Mouse (Mus musculus): ENCODE data around the gene Slc37a3. TPM values are rescaled to one million over a fixed set of nuclear protein-coding genes. Genes with fewer than 3 reads are reported as not detected.
"Not testable (repeated sequence)": the region's sequence is repeated elsewhere in the genome, so short reads cannot be mapped to it uniquely, and the experiment has no call there.

Slc37a3 gene
- polyA plus RNA-seq, 1 experiment from 2014 or later: 35.1 TPM

DNA sequence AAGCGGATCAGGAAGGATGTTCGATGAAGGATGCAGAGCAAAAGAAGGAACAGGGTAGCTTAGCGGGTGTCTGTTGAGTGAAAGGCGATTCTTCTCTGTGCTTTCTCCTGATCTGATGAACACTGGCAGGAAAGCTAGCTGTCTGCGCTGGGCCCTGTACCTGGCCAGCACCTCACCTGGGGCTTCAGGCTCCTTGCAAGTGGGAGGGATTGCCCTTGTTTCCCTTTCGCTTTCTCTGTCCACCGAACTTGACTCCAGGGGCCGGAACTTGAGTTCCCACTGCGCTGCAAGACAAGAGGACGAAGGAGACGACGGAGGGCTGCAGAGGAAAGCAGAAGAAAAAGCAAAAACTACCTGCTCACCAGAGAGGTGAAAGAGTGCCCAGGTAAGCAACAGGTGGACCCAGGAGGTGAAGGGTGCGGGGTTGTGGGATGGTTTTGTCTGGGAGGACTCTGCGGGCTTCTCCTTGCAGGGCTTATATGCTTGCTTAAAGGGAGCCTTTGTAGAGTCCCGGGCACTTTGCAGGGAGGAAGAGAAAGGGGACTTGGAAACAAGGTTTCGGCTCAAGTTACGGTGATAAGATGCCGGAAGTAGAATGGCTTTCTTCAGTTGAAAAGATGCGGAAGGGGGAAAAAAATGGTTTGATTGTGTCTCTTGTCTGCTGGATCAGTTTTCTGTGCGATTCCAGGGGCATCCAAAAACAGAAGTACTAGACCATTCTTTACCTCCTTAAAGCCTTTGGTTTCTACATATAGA is 3.8 kb upstream of the Slc37a3 start, which contains the start of gene Rab19:
Rab19 (plus strand) TSS at position 51 of the 756 bp plus-strand sequence.
- H3K4me2 ChIP-seq (ENCODE audit: low read depth, low read length): peak within 1 kb of the TSS; percentile 77
- no peaks in the 10 kb centered on the region for H3K27me3 ChIP-seq (replicated peaks; ENCODE audit: control insufficient read depth, insufficient read depth, low read length)
- no peaks in the 10 kb centered on the region for H3K9me3 ChIP-seq (ENCODE audit: control insufficient read depth, low read length)
- peak; percentile 67 for ATAC-seq
- peak within 1 kb of the TSS; percentile 81 for H3K27ac ChIP-seq (ENCODE audit: low read length)
- peak within 1 kb of the TSS; percentile 53 for H3K4me3 ChIP-seq (ENCODE audit: low read length)
- H3K9ac ChIP-seq (ENCODE audit: low read depth, low read length): peak within 1 kb of the TSS; percentile 74
- no peaks in the 10 kb centered on the region for H3K36me3 ChIP-seq (ENCODE audit: control insufficient read depth, insufficient read depth, low read length)
- peaks cover 9% of the 10 kb centered on the region for H3K4me1 ChIP-seq (ENCODE audit: control insufficient read depth, insufficient read depth, low read length)
- 7% methylated on average over 20 of the region's 20 CpGs for WGBS

DNA sequence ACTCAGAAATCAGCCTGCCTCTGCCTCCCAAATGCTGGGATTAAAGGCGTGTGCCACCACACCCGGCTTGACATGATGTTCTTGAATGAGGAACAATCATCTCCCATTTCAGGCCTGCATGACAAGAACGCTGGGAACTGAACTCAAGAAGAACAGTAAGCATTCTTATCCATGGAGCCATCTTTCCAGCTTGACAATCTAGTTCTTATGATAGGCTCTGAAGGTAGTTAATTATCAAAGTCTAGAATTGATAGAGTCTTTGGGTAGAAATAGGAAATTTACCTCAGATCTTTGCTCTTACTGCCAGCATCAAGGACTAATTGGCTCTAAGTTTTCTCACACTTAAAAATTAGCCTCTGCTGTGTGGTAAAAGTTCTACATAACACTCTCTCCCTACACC is 2.8 kb upstream of the Slc37a3 start:
- Histone ChIP-seq H3K4me2 (ENCODE audit: low read depth, low read length) (no peak overlapping the region), H3K27me3 (replicated peaks; ENCODE audit: control insufficient read depth, insufficient read depth, low read length) (no peaks in the 10 kb centered on the region), H3K9me3 (ENCODE audit: control insufficient read depth, low read length) (no peaks in the 10 kb centered on the region), H3K4me1 (ENCODE audit: control insufficient read depth, insufficient read depth, low read length) (peaks cover 16% of the 10 kb centered on the region), H3K36me3 (ENCODE audit: control insufficient read depth, insufficient read depth, low read length) (no peaks in the 10 kb centered on the region), H3K27ac (ENCODE audit: low read length) (no peak overlapping the region), H3K9ac (ENCODE audit: low read depth, low read length) (no peak overlapping the region), H3K4me3 (ENCODE audit: low read length) (no peak overlapping the region)
- 82% methylated on average over 3 of the region's 3 CpGs for WGBS
- no peak for ATAC-seq

DNA sequence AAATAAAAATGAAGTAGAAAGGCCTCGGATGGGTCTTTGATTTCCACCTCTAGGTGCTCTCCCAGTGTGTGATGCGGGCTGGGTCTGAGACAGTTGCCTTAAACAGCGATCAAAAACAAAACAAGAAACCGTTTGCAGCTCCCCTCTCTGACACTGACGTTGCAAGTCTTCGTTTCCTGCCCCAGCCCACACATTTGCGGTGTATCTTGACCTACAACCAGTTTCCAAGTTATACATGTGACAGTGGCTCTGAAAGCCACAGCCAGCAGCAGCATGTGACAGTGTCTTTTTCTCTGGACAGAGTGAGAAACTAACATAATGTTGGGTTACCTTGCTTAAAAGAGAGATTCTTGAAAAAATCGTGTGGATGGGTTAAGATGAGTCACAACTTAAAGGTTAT is 2.3 kb upstream of the Slc37a3 start:
- ATAC-seq: no peak
- Histone ChIP-seq H3K4me3 (ENCODE audit: low read length) (no peak overlapping the region), H3K27ac (ENCODE audit: low read length) (no peak overlapping the region), H3K27me3 (replicated peaks; ENCODE audit: control insufficient read depth, insufficient read depth, low read length) (no peaks in the 10 kb centered on the region), H3K4me2 (ENCODE audit: low read depth, low read length) (no peak overlapping the region), H3K9me3 (ENCODE audit: control insufficient read depth, low read length) (no peaks in the 10 kb centered on the region), H3K4me1 (ENCODE audit: control insufficient read depth, insufficient read depth, low read length) (peaks cover 16% of the 10 kb centered on the region), H3K9ac (ENCODE audit: low read depth, low read length) (no peak overlapping the region), H3K36me3 (ENCODE audit: control insufficient read depth, insufficient read depth, low read length) (no peaks in the 10 kb centered on the region)
- 77% methylated on average over 8 of the region's 8 CpGs for WGBS

DNA sequence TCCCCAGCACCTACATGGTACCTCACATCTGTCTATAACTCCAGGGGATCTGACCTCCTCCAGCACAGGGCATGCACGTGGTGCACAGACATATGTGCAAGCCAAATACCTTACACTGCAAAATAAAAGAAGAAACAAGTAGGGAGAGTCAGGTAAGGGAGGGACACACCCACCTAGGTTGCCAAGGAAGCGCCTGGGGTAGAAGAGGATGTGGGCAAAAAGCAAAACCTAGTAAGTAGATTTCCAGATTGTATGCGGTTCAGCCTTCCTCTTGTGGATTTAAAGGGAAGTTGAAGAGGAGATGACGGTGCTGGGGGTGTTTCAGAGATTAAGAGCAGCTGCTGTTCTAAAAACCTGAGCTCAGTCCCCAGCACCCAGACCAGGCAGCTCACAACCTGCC is 1.7 kb upstream of the Slc37a3 start:
- no peak for ATAC-seq
- H3K9me3 ChIP-seq (ENCODE audit: control insufficient read depth, low read length): no peaks in the 10 kb centered on the region
- no peak overlapping the region for H3K27ac ChIP-seq (ENCODE audit: low read length)
- H3K36me3 ChIP-seq (ENCODE audit: control insufficient read depth, insufficient read depth, low read length): no peaks in the 10 kb centered on the region
- 58% methylated on average over 4 of the region's 4 CpGs for WGBS
- H3K4me2 ChIP-seq (ENCODE audit: low read depth, low read length): no peak overlapping the region
- H3K4me3 ChIP-seq (ENCODE audit: low read length): no peak overlapping the region
- H3K9ac ChIP-seq (ENCODE audit: low read depth, low read length): no peak overlapping the region
- H3K4me1 ChIP-seq (ENCODE audit: control insufficient read depth, insufficient read depth, low read length): peaks cover 16% of the 10 kb centered on the region
- H3K27me3 ChIP-seq (replicated peaks; ENCODE audit: control insufficient read depth, insufficient read depth, low read length): no peaks in the 10 kb centered on the region

DNA sequence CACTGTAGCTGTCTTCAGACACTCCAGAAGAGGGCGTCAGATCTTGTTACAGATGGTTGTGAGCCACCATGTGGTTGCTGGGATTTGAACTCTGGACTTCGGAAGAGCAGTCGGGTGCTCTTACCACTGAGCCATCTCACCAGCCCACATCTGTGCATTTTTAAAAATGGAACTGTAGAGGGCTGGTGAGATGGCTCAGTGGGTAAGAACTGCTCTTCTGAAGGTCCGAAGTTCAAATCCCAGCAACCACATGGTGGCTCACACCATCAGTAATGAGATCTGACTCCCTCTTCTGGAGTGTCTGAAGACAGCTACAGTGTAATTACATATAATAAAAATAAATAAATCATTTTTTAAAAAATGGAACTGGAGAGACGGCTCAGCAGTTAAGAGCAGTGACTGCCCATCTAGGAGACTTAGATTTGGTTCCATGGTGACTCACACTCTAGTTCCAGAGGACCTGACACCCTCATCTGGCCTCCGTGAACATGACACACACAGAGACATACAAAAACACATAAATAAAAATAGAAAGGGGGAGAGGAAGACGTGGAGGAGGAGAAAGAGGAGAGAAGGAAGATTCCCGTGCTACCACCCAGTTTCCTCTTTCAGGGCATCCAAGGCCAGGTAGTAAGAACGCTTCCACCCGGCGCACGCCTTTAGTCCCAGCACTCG is 823 bp upstream of the Slc37a3 start:
- 81% methylated on average over 12 of the region's 13 CpGs for WGBS

DNA sequence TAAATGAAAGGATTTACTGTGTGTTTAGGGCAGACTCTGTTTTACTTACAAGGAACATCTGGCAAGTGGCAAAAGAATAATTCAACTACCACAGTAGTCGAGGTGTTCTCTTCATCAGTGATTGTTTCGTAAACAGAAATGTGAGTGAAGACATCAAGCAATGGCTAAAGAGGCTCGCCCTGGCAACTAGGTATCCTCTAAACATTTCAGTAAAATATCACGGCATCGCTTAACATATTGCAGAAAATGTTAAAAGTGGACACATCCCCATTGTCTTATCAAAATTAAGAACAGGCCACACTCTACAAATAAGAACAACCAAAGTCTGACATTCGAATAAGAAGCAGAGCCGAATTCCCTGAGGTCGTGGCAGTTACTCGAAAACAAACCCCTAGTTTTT is 700 bp downstream of the Slc37a3 start:
- peak overlapping the region; percentile 95 for H3K9ac ChIP-seq (ENCODE audit: low read depth, low read length)
- ATAC-seq: no peak
- 12% methylated on average over 9 of the region's 9 CpGs for WGBS
- no peaks in the 10 kb centered on the region for H3K36me3 ChIP-seq (ENCODE audit: control insufficient read depth, insufficient read depth, low read length)
- H3K27ac ChIP-seq (ENCODE audit: low read length): no peak overlapping the region
- H3K4me2 ChIP-seq (ENCODE audit: low read depth, low read length): peak overlapping the region; percentile 80
- H3K27me3 ChIP-seq (replicated peaks; ENCODE audit: control insufficient read depth, insufficient read depth, low read length): no peaks in the 10 kb centered on the region
- peak overlapping the region; percentile 93 for H3K4me3 ChIP-seq (ENCODE audit: low read length)
- H3K4me1 ChIP-seq (ENCODE audit: control insufficient read depth, insufficient read depth, low read length): peaks cover 24% of the 10 kb centered on the region
- no peaks in the 10 kb centered on the region for H3K9me3 ChIP-seq (ENCODE audit: control insufficient read depth, low read length)

More for the DNA sequence above, 823 bp upstream of the Slc37a3 start:
- H3K36me3 ChIP-seq (ENCODE audit: control insufficient read depth, insufficient read depth, low read length); H3K4me3 ChIP-seq (ENCODE audit: low read length); H3K9ac ChIP-seq (ENCODE audit: low read depth, low read length); H3K4me2 ChIP-seq (ENCODE audit: low read depth, low read length); H3K27ac ChIP-seq (ENCODE audit: low read length); ATAC-seq; H3K27me3 ChIP-seq (replicated peaks; ENCODE audit: control insufficient read depth, insufficient read depth, low read length); H3K9me3 ChIP-seq (ENCODE audit: control insufficient read depth, low read length): not testable (repeated sequence)
- peaks cover 16% of the 10 kb centered on the region for H3K4me1 ChIP-seq (ENCODE audit: control insufficient read depth, insufficient read depth, low read length)

DNA sequence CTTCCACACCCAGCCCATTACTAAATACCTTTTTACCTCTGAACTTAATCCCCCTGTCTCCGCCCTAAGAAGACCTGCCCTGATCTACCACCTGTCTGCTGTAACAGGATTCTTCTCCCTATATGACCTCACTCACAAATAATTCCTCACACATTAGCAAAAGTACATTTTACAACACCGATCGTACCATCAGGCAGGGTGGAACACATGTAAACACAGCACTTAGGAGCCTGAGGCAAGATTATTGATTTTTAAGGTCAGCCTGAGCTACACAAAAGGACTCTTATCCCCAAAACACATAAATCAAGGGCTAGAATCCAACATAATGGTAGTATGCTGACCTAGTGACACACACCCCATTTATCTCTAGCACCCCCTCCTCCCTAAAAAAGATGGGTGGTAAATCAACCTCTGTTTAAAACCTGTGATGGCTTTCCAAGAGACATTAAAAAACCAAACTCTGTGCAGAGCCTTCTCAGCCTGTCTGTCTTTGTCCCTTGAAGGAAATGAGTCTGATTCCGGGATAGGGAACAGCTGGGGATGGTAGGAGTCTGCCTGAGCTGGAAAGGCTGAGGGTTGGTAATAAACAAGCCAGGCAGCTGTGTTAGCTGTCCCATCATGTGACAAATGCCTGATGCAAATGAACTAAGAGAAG is 4.0 kb downstream of the Slc37a3 start:
- Histone ChIP-seq H3K36me3 (ENCODE audit: control insufficient read depth, insufficient read depth, low read length) (no peaks in the 10 kb centered on the region), H3K4me2 (ENCODE audit: low read depth, low read length) (no peak overlapping the region), H3K27ac (ENCODE audit: low read length) (0 out of 2 replicates have a peak overlapping the region, but pooled peaks have one; percentile 16), H3K27me3 (replicated peaks; ENCODE audit: control insufficient read depth, insufficient read depth, low read length) (no peaks in the 10 kb centered on the region), H3K9ac (ENCODE audit: low read depth, low read length) (no peak overlapping the region), H3K9me3 (ENCODE audit: control insufficient read depth, low read length) (no peaks in the 10 kb centered on the region), H3K4me1 (ENCODE audit: control insufficient read depth, insufficient read depth, low read length) (peaks cover 21% of the 10 kb centered on the region), H3K4me3 (ENCODE audit: low read length) (no peak overlapping the region)
- 35% methylated on average over 4 of the region's 4 CpGs for WGBS
- ATAC-seq: no peak

DNA sequence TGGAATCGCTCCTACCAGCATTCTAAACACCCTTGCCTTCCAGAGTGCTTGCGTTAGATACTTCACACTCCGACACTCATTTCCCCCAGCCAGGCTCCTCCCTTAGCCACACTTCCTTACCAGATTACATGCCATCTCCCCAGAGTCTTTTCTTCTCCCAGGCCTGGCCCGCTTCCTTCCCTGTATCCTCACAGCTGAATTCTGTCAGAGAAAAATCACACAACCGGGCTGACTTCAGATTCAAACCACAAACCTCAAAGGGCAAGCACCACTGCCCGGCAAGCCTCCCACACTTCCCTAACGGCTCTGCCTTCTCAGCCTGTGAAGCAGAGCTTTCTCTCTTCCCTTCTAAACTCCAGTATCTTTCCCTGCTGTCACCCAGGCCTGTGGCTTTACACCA is 4.7 kb downstream of the Slc37a3 start:
- ATAC-seq: no peak
- 33% methylated on average over 7 of the region's 7 CpGs for WGBS
- Histone ChIP-seq H3K4me3 (ENCODE audit: low read length) (no peak overlapping the region), H3K27me3 (replicated peaks; ENCODE audit: control insufficient read depth, insufficient read depth, low read length) (no peaks in the 10 kb centered on the region), H3K9me3 (ENCODE audit: control insufficient read depth, low read length) (no peaks in the 10 kb centered on the region), H3K4me2 (ENCODE audit: low read depth, low read length) (no peak overlapping the region), H3K27ac (ENCODE audit: low read length) (0 out of 2 replicates have a peak overlapping the region, but pooled peaks have one; percentile 16), H3K9ac (ENCODE audit: low read depth, low read length) (no peak overlapping the region), H3K4me1 (ENCODE audit: control insufficient read depth, insufficient read depth, low read length) (peaks cover 21% of the 10 kb centered on the region), H3K36me3 (ENCODE audit: control insufficient read depth, insufficient read depth, low read length) (no peaks in the 10 kb centered on the region)

DNA sequence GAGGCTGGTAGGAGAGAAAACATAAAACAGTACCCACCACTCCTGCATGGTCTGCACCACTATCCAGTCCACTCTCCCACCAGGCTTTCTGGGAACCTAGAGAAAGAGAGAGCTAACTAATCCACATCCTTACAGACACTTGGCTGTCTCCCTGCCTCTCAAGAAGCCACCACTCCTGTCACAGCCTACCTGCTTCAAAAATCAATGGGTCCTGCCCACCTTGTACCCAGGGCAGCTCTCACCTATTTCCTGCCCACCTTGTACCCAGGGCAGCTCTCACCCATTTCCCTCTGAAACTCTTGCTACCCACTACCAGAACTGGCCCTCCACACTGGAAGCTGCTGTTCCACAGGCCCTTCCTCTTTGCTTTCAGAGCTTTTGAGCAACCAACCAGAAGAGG is 5.4 kb downstream of the Slc37a3 start:
- H3K27ac ChIP-seq (ENCODE audit: low read length): no peak overlapping the region
- no peak for ATAC-seq
- no peaks in the 10 kb centered on the region for H3K36me3 ChIP-seq (ENCODE audit: control insufficient read depth, insufficient read depth, low read length)
- no peaks in the 10 kb centered on the region for H3K27me3 ChIP-seq (replicated peaks; ENCODE audit: control insufficient read depth, insufficient read depth, low read length)
- H3K9me3 ChIP-seq (ENCODE audit: control insufficient read depth, low read length): no peaks in the 10 kb centered on the region
- H3K4me2 ChIP-seq (ENCODE audit: low read depth, low read length): no peak overlapping the region
- H3K9ac ChIP-seq (ENCODE audit: low read depth, low read length): no peak overlapping the region
- H3K4me1 ChIP-seq (ENCODE audit: control insufficient read depth, insufficient read depth, low read length): peaks cover 21% of the 10 kb centered on the region
- no peak overlapping the region for H3K4me3 ChIP-seq (ENCODE audit: low read length)

Data from intestine, embryonic 16.5 days (tissue).